Mouse (Mus musculus) ES-E14 (cell line): ENCODE data around the gene Jund. TPM values are rescaled to one million over a fixed set of nuclear protein-coding genes. Genes with fewer than 3 reads are reported as not detected.

ENCODE experiments used
- DNase-seq: peaks from one replicate; pipeline ENCODE4 v3.0.0-alpha.2; 2013; ENCODE audit warnings: low read depth, low spot score
- H3K27ac ChIP-seq: 2 replicates; pipeline ENCODE4 v1.5.1; 2012; ENCODE audit warnings: low read depth, mild to moderate bottlenecking, low read length, moderate library complexity, mixed read lengths; ENCODE audit not compliant: poor library complexity, insufficient read depth, severe bottlenecking
- H3K36me3 ChIP-seq: 2 replicates; pipeline ENCODE4 v1.6.1; 2012; ENCODE audit warnings: mild to moderate bottlenecking, low read length, moderate library complexity, mixed read lengths; ENCODE audit not compliant: control insufficient read depth, poor library complexity, insufficient read depth, severe bottlenecking
- H3K4me1 ChIP-seq, 2 experiments: fragments of 150-350 bp in 1 of 2; sonication (generic) in 1 of 2; 2 replicates each; pipeline ENCODE4 v1.6.1; 2012; ENCODE audit warnings: low read length in 2 of 2, mild to moderate bottlenecking in 1 of 2, mixed read lengths in 1 of 2; ENCODE audit not compliant: control insufficient read depth in 2 of 2, insufficient read depth in 2 of 2, poor library complexity in 1 of 2
- H3K4me3 ChIP-seq, 2 experiments: fragments of 150-350 bp in 1 of 2; sonication (generic) in 1 of 2; 2 replicates each; pipeline ENCODE4 v1.5.1; 2012; ENCODE audit warnings: low read length in 2 of 2, low read depth in 1 of 2, mild to moderate bottlenecking in 1 of 2, mixed read lengths in 1 of 2; ENCODE audit not compliant: insufficient read depth in 1 of 2, poor library complexity in 1 of 2, severe bottlenecking in 1 of 2
- H3K9ac ChIP-seq: 2 replicates; pipeline ENCODE4 v1.6.1; 2012; ENCODE audit warnings: low read depth, mild to moderate bottlenecking, low read length, mixed read lengths; ENCODE audit not compliant: poor library complexity, insufficient read depth, severe bottlenecking
- H3K9me3 ChIP-seq: fragments of 150-350 bp; sonication (generic); 2 replicates; pipeline ENCODE4 v1.6.1; 2012; ENCODE audit warnings: low read depth, mild to moderate bottlenecking, low read length; ENCODE audit not compliant: control insufficient read depth, insufficient read depth
- CHD2 ChIP-seq: IDR thresholded peaks from 2 replicates; pipeline ENCODE4 v1.6.1; 2014; ENCODE audit warnings: mild to moderate bottlenecking, low read depth, low read length, inconsistent platforms
- HCFC1 ChIP-seq: IDR thresholded peaks from 2 replicates; pipeline ENCODE4 v1.6.1; 2012; ENCODE audit warnings: low read length, inconsistent platforms, borderline replicate concordance; ENCODE audit not compliant: insufficient read depth
- MAFK ChIP-seq: IDR thresholded peaks from 2 replicates; pipeline ENCODE4 v1.6.1; 2014; ENCODE audit warnings: mild to moderate bottlenecking, low read depth, low read length, inconsistent platforms; ENCODE audit not compliant: insufficient read depth
- ZC3H11A ChIP-seq: IDR thresholded peaks from 2 replicates; pipeline ENCODE4 v1.6.1; 2012; ENCODE audit warnings: low read depth, mild to moderate bottlenecking, inconsistent platforms, low read length, borderline replicate concordance
- ZNF384 ChIP-seq: IDR thresholded peaks from 2 replicates; pipeline ENCODE4 v1.6.1; 2012; ENCODE audit warnings: low read depth, low read length, inconsistent platforms
- in situ Hi-C, 2 experiments: fragments of 600-800 bp; cut with MboI; formaldehyde crosslinking; loops; one replicate each; pipeline ENCODE4 v1.15.1; 2025; ENCODE audit warnings: low sequenced_read_pairs in 2 of 2, inconsistent platforms in 1 of 2; ENCODE audit not compliant: unreplicated experiment in 2 of 2
- total RNA-seq: library from RNA; depleted of rRNA; stranded (reverse); fragments of 300-350 nt; gene quantifications from 2 replicates; pipeline ENCODE4 v1.2.3, GENCODE M21; 2012

The Jund gene
- total RNA-seq, 1 experiment: 60.1 TPM

DNA sequence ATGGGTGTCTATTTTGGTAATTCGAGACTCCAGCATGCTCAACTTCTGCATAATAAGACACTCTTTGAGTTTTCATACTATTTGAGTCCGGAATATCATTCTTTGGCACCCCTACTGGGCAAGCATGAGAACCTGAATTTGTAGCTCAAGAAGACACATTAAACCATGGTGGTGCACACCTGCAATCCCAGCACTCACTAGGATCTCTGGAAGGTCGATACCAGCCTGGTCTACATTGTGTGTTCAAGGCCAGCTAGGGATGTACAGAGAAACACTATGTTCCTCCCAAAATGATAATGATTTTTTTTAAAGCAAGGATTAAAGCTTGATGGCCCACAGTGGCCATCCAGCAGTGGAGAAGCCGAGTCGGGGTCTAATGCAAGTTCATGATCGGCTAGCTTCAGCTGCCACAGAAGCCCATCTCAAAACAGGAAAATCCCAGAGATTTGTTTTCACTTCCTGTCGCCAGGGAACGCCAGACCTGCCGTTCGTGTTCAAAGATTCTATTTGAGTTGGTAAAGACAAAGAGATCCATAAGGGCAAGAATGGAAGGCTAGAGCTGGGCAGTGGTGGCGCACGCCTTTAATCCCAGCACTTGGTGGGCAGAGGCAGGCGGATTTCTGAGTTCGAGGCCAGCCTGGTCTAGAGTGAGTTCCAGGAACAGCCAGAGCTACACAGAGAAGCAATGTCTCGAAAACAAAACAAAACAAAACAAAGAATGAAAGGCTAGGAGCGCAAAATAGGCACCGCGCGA, 26.2 kb upstream of the Jund start:
- 0 out of 2 replicates have a peak, but pooled peaks have one; percentile 24 for TF ChIP-seq ZC3H11A
- TF ChIP-seq MAFK: no peak
- Histone ChIP-seq H3K36me3 (peaks cover 9% of the 10 kb centered on the region; the same call in 1 of the 2 replicates), H3K27ac (peak overlapping the region; percentile 64; the same call in 1 of the 2 replicates), H3K9ac (peak overlapping the region; percentile 76), H3K4me1 (peaks cover 16 to 28% of the 10 kb centered on the region in 2 experiments), H3K9me3 (no peaks in the 10 kb centered on the region), H3K4me3 (peak overlapping the region; percentile 54 to 67)
- in situ Hi-C loops: no loop called here
- DNase-seq: no peak

DNA sequence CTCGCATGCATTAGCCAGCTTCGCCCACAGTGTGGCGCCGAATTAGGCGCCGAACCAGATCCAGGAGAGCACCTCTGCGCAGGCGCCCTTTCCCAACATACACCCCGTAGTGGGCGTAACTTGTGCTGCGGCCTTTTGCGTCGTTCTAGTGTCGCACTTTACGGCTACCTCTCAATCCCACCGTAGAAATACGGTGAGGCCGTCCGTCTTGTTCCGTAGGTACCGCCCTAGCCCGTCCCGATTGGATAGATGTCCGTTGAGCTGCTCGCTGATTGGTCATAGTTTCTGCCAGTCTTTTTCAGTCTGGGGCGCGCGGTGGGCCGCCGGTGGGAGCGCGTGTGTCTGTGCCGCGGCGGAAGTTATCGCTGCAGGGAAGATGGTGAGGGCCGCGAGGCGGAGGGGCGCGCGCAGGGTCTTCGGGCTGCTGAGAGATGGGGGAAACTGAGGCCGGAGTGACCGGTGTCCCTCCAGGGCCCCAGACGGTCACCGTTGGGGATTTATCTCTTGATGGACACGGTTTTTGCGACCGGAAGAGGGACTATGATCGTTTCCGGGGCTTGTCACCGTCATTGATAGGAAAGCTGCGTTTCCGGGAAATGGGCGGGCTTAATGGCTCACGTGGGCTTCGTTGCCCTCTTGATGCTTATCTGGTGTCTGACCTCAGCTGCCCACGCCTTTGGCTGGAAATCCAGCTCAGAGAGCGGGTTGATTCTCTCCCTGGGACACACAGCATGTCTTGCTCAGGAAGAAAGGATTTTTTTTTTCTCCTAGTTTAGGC, 25.5 kb upstream of the Jund start, which contains the start of gene Lsm4:
TSS of gene Lsm4 (plus strand) at position 170 of the 778 bp plus-strand sequence.
- Histone ChIP-seq H3K9me3 (no peaks in the 10 kb centered on the region), H3K36me3 (peaks cover 16% of the 10 kb centered on the region; the same call in 1 of the 2 replicates), H3K4me1 (peaks cover 16 to 34% of the 10 kb centered on the region in 2 experiments), H3K9ac (peak within 1 kb of the TSS; percentile 99), H3K27ac (peak within 1 kb of the TSS; percentile 99), H3K4me3 (peak within 1 kb of the TSS; percentile 94 to 97)
- no peak for TF ChIP-seq MAFK
- TF ChIP-seq HCFC1: peak; percentile 14; the same call in 1 of the 2 replicates
- TF ChIP-seq CHD2: peak; percentile 88
- peak; percentile 97 for DNase-seq
- in situ Hi-C loops: no loop called here

DNA sequence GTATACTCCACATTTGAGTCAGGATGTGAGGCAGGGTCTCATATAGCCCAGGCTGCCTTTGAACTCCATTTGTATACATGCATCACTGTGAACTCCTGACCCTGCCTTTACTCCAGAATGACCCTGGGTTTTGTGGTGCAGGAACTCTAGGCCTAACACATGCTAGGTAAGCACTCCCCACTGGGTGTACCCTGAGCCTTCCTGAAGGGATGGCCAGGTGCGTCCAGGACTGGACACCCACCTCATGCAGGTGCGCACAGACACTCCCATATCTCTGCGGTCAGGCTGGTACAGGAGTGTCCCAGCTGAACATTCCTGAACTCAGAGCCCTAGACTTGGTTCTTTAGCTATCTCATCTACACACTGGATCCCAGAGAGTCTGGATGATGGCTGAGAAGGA, 24.6 kb upstream of the Jund start:
- Histone ChIP-seq H3K27ac (peak overlapping the region; percentile 99), H3K4me1 (peaks cover 16 to 34% of the 10 kb centered on the region in 2 experiments), H3K4me3 (peak overlapping the region; percentile 94 to 97), H3K36me3 (peaks cover 25% of the 10 kb centered on the region; the same call in 1 of the 2 replicates), H3K9me3 (no peaks in the 10 kb centered on the region), H3K9ac (peak overlapping the region; percentile 99)
- TF ChIP-seq ZNF384 (no peak), HCFC1 (no peak), CHD2 (no peak), ZC3H11A (no peak), MAFK (no peak)
- in situ Hi-C loops: no loop called here
- no peak for DNase-seq

DNA sequence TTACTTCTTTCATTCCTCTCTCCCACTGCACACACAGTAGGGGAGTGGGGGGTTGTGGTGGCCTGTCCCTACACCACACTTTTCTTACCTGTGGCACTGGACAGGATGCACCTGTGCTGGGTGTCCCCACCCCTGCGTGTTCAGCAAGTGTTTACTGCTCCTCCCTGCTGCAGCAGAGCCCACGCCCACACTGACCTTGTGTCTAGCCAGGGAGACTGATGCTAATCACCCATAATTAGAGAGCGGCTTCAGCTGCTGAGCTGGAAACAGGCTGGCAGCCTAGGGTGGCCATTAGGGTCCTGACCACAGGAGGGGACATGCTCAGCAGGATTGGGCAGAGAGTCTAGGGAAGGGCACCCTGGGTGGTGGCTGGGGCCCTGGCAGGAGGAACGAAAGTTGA, 24.0 kb upstream of the Jund start:
- Histone ChIP-seq H3K9me3 (no peaks in the 10 kb centered on the region), H3K9ac (peak overlapping the region; percentile 99), H3K4me1 (peaks cover 19 to 38% of the 10 kb centered on the region in 2 experiments), H3K4me3 (peak overlapping the region; percentile 19 to 97; a peak in 3 of 4 replicates), H3K36me3 (peaks cover 30% of the 10 kb centered on the region; the same call in 1 of the 2 replicates), H3K27ac (peak overlapping the region; percentile 99)
- TF ChIP-seq CHD2 (no peak), ZC3H11A (no peak), HCFC1 (no peak), MAFK (no peak), ZNF384 (no peak)
- DNase-seq: no peak
- in situ Hi-C loops: no loop called here
